Mouse (Mus musculus): ENCODE data around the gene Gm5134. TPM values are rescaled to one million over a fixed set of nuclear protein-coding genes. Genes with fewer than 3 reads are reported as not detected.
A peak's percentile ranks its signal among the peaks of the same experiment; 100 is the strongest.

Gene Gm5134
- polyA plus RNA-seq, 1 experiment from 2014 or later, result 0.16 TPM

GRCm38 (mm10) chr10:75942736-75943477, 11.4 kb upstream of the Gm5134 start, which contains the start of gene Vpreb3:
Gene Vpreb3, plus strand, starts transcription at chr10:75943057.
- TF ChIP-seq CTCF (IDR thresholded peaks at IDR 0.05; ENCODE audit: low read depth), result no peak
- no peak within 1 kb of the TSS for H3K9ac ChIP-seq (ENCODE audit: low read depth, low read length)
- H3K9me3 ChIP-seq (replicated peaks; ENCODE audit: low read length), result no peaks in the 10 kb centered on the region
- no peak for DNase-seq (ENCODE audit: low spot score)
- H3K27me3 ChIP-seq (ENCODE audit: insufficient read depth, low read length), result no peaks in the 10 kb centered on the region
- 0 out of 2 replicates have a peak, but pooled peaks cover 6% of the 10 kb centered on the region for H3K4me1 ChIP-seq (replicated peaks; ENCODE audit: insufficient read depth, low read length)
- WGBS, result 81% methylated on average over 15 of the region's 15 CpGs
- no peak within 1 kb of the TSS for H3K4me2 ChIP-seq (ENCODE audit: low read length)
- H3K27ac ChIP-seq, result peak within 1 kb of the TSS; percentile 47; the same call in 1 of the 2 replicates
- H3K4me3 ChIP-seq (replicated peaks; ENCODE audit: low read depth, low read length), result no peak within 1 kb of the TSS
- no peaks in the 10 kb centered on the region for H3K36me3 ChIP-seq (ENCODE audit: insufficient read depth, low read length)
- no peak for ATAC-seq (replicated peaks; ENCODE audit: low FRiP score, low read depth)

GRCm38 (mm10) chr10:75944066-75944772, 10.1 kb upstream of the Gm5134 start:
- Histone ChIP-seq H3K9ac (ENCODE audit: low read depth, low read length) (no peak overlapping the region), H3K36me3 (ENCODE audit: insufficient read depth, low read length) (no peaks in the 10 kb centered on the region), H3K4me3 (replicated peaks; ENCODE audit: low read depth, low read length) (no peak overlapping the region), H3K4me2 (ENCODE audit: low read length) (no peak overlapping the region), H3K27ac (peak overlapping the region; percentile 47; the same call in 1 of the 2 replicates), H3K9me3 (replicated peaks; ENCODE audit: low read length) (no peaks in the 10 kb centered on the region), H3K4me1 (replicated peaks; ENCODE audit: insufficient read depth, low read length) (0 out of 2 replicates have a peak, but pooled peaks cover 6% of the 10 kb centered on the region), H3K27me3 (ENCODE audit: insufficient read depth, low read length) (no peaks in the 10 kb centered on the region)
- TF ChIP-seq CTCF (IDR thresholded peaks at IDR 0.05; ENCODE audit: low read depth), result no peak
- ATAC-seq (replicated peaks; ENCODE audit: low FRiP score, low read depth) (no peak), DNase-seq (ENCODE audit: low spot score) (peak; percentile 65)
- 14% methylated on average over 11 of the region's 11 CpGs for WGBS

- 91% methylated on average over 7 of the region's 7 CpGs for WGBS
- Histone ChIP-seq H3K27ac (no peak overlapping the region), H3K36me3 (ENCODE audit: insufficient read depth, low read length) (no peaks in the 10 kb centered on the region), H3K4me3 (replicated peaks; ENCODE audit: low read depth, low read length) (no peak overlapping the region), H3K4me2 (ENCODE audit: low read length) (no peak overlapping the region), H3K4me1 (replicated peaks; ENCODE audit: insufficient read depth, low read length) (0 out of 2 replicates have a peak, but pooled peaks cover 9% of the 10 kb centered on the region), H3K9me3 (replicated peaks; ENCODE audit: low read length) (no peaks in the 10 kb centered on the region), H3K9ac (ENCODE audit: low read depth, low read length) (no peak overlapping the region), H3K27me3 (ENCODE audit: insufficient read depth, low read length) (no peaks in the 10 kb centered on the region)
- no peak for DNase-seq (ENCODE audit: low spot score)
- TF ChIP-seq CTCF (IDR thresholded peaks at IDR 0.05; ENCODE audit: low read depth), result no peak
- ATAC-seq (replicated peaks; ENCODE audit: low FRiP score, low read depth), result no peak
Observed at GRCm38 (mm10) chr10:75945213-75945612, 9.1 kb upstream of the Gm5134 start.

- 80% methylated on average over 7 of the region's 7 CpGs for WGBS
- H3K9ac ChIP-seq (ENCODE audit: low read depth, low read length), result no peak overlapping the region
- H3K4me1 ChIP-seq (replicated peaks; ENCODE audit: insufficient read depth, low read length), result peaks cover 15% of the 10 kb centered on the region; the same call in 1 of the 2 replicates
- H3K27me3 ChIP-seq (ENCODE audit: insufficient read depth, low read length), result no peaks in the 10 kb centered on the region
- H3K4me3 ChIP-seq (replicated peaks; ENCODE audit: low read depth, low read length), result no peak overlapping the region
- H3K9me3 ChIP-seq (replicated peaks; ENCODE audit: low read length), result no peaks in the 10 kb centered on the region
- no peak overlapping the region for H3K4me2 ChIP-seq (ENCODE audit: low read length)
- ATAC-seq (replicated peaks; ENCODE audit: low FRiP score, low read depth) (no peak), DNase-seq (ENCODE audit: low spot score) (no peak)
- no peak overlapping the region for H3K27ac ChIP-seq
- no peak for TF ChIP-seq CTCF (IDR thresholded peaks at IDR 0.05; ENCODE audit: low read depth)
- H3K36me3 ChIP-seq (ENCODE audit: insufficient read depth, low read length), result no peaks in the 10 kb centered on the region
Observed at GRCm38 (mm10) chr10:75945896-75946295, 8.4 kb upstream of the Gm5134 start.

GRCm38 (mm10) chr10:75948079-75948478, 6.2 kb upstream of the Gm5134 start:
- H3K27me3 ChIP-seq (ENCODE audit: insufficient read depth, low read length), result no peaks in the 10 kb centered on the region
- H3K9ac ChIP-seq (ENCODE audit: low read depth, low read length), result no peak overlapping the region
- no peak for ATAC-seq (replicated peaks; ENCODE audit: low FRiP score, low read depth)
- H3K4me3 ChIP-seq (replicated peaks; ENCODE audit: low read depth, low read length), result no peak overlapping the region
- no peak overlapping the region for H3K4me2 ChIP-seq (ENCODE audit: low read length)
- H3K4me1 ChIP-seq (replicated peaks; ENCODE audit: insufficient read depth, low read length), result peaks cover 18% of the 10 kb centered on the region; the same call in 1 of the 2 replicates
- 81% methylated on average over 5 of the region's 5 CpGs for WGBS
- no peaks in the 10 kb centered on the region for H3K36me3 ChIP-seq (ENCODE audit: insufficient read depth, low read length)
- H3K27ac ChIP-seq, result no peak overlapping the region
- DNase-seq (ENCODE audit: low spot score), result no peak
- no peak for TF ChIP-seq CTCF (IDR thresholded peaks at IDR 0.05; ENCODE audit: low read depth)
- no peaks in the 10 kb centered on the region for H3K9me3 ChIP-seq (replicated peaks; ENCODE audit: low read length)

All from kidney, postnatal 0 days (tissue).